Mouse (Mus musculus): ENCODE measurements at regions not wholly inside any gene's neighbourhood (a gene's known extent, or its start where the extent isn't known, plus 50 kb on each side); places are given as distances from the start of the nearest gene placed in this dataset.

DNA sequence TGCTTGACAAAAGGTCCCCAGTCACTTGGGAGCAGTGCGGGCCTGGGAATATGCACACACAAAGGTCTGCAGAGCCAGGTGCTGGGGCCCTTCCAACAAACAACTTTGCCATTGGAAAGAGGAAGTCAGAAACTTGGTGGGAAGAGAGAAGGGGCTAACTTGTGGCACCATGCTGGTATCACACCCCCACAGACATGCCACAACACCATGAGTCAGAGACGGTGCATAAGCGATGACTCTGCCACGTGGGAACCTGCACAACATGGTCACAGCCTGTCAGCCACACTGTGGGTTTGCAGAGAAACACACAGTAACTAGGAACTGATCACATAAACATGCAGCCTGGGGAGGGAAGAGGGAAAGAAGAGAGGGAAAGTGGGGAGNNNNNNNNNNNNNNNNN, 201.1 kb upstream of the Mvb12b start:
- DNase-seq (ENCODE audit: low spot score) (no peak), ATAC-seq (replicated peaks; ENCODE audit: low FRiP score, low TSS enrichment, low read depth) (no peak)
- Histone ChIP-seq H3K9ac (ENCODE audit: low read length) (no peak overlapping the region), H3K4me3 (ENCODE audit: low read depth, low read length) (no peak overlapping the region), H3K4me2 (ENCODE audit: low read length) (no peak overlapping the region), H3K27me3 (replicated peaks; ENCODE audit: control insufficient read depth, insufficient read depth, low read length) (0 out of 2 replicates have a peak, but pooled peaks cover 2% of the 10 kb centered on the region), H3K4me1 (replicated peaks; ENCODE audit: control insufficient read depth, insufficient read depth, low read length) (no peaks in the 10 kb centered on the region), H3K9me3 (ENCODE audit: control insufficient read depth, low read length) (no peaks in the 10 kb centered on the region), H3K36me3 (ENCODE audit: control insufficient read depth, insufficient read depth, low read length) (no peaks in the 10 kb centered on the region), H3K27ac (ENCODE audit: low read depth) (no peak overlapping the region)
- WGBS = 68% methylated on average over 4 of the region's 4 CpGs

DNA sequence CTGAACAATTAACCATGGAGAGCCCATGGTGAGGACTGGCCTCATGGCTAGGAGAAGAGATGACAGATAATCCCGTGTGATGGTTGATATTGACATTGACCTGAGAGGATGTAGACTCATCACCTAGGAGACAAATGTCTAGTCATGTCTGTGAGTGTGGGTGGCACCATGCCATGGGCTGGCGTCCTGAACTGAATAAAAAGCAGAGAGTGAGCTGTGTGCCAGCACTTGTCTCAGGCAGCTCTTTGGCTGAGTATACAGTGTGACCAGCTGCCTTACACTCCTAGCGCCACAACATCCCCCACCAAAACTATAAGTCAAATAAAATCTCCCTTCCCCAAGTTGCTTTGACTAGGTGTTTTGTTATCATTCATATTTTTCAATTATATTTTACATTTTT, 198.4 kb upstream of the Mvb12b start:
- ATAC-seq (replicated peaks; ENCODE audit: low FRiP score, low TSS enrichment, low read depth) (no peak), DNase-seq (ENCODE audit: low spot score) (no peak)
- Histone ChIP-seq H3K4me3 (ENCODE audit: low read depth, low read length) (no peak overlapping the region), H3K4me1 (replicated peaks; ENCODE audit: control insufficient read depth, insufficient read depth, low read length) (no peaks in the 10 kb centered on the region), H3K9me3 (ENCODE audit: control insufficient read depth, low read length) (no peaks in the 10 kb centered on the region), H3K4me2 (ENCODE audit: low read length) (no peak overlapping the region), H3K27ac (ENCODE audit: low read depth) (no peak overlapping the region), H3K36me3 (ENCODE audit: control insufficient read depth, insufficient read depth, low read length) (no peaks in the 10 kb centered on the region), H3K27me3 (replicated peaks; ENCODE audit: control insufficient read depth, insufficient read depth, low read length) (no peaks in the 10 kb centered on the region), H3K9ac (ENCODE audit: low read length) (no peak overlapping the region)
- WGBS = 91% methylated on average over 3 of the region's 3 CpGs

DNA sequence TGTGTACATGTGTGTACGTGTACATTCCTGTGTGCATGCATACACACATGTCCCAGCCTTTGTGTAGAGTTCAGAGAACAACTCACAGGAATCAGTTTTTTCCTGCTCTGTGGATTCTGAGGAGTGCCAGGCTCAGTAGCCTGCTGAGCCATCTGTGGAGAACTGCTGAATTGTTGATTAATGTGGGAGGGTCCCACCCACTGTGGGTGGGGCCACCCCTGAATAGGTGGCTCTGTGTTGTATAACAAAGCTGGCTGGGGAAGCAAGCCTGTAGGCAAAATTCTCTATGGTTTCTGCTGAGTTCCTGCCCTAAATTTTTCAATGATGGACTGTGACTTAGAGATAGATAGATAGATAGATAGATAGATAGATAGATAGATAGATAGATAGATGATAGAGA, 196.8 kb upstream of the Mvb12b start:
- H3K4me3 ChIP-seq (ENCODE audit: low read depth, low read length) = no peak overlapping the region
- DNase-seq (ENCODE audit: low spot score) (no peak), ATAC-seq (replicated peaks; ENCODE audit: low FRiP score, low TSS enrichment, low read depth) (no peak)
- H3K4me2 ChIP-seq (ENCODE audit: low read length) = no peak overlapping the region
- no peaks in the 10 kb centered on the region for H3K27me3 ChIP-seq (replicated peaks; ENCODE audit: control insufficient read depth, insufficient read depth, low read length)
- H3K9me3 ChIP-seq (ENCODE audit: control insufficient read depth, low read length) = no peaks in the 10 kb centered on the region
- 67% methylated on average over 1 of the region's 1 CpGs for WGBS
- H3K36me3 ChIP-seq (ENCODE audit: control insufficient read depth, insufficient read depth, low read length) = no peaks in the 10 kb centered on the region
- no peaks in the 10 kb centered on the region for H3K4me1 ChIP-seq (replicated peaks; ENCODE audit: control insufficient read depth, insufficient read depth, low read length)
- no peak overlapping the region for H3K9ac ChIP-seq (ENCODE audit: low read length)
- no peak overlapping the region for H3K27ac ChIP-seq (ENCODE audit: low read depth)

DNA sequence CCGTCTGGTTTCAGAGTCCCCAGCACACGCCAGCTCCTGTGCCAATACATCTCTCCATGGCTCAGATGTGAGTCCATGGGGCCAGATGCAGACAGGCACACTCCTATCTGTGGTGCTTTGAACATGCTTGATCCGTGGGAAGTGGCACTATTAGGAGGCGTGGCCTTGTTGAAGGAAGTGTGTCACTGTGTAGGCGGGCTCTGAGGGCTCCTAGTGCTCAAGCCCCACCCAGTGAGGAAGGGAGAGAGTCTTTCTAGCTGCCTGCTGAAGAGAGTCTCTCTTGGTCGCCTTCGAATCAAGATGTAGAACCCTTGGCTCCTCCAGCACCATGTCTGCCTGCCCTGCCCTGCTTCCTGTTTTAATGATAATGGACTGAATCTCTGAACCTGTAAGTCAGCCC, 194.7 kb upstream of the Mvb12b start:
- WGBS = 76% methylated on average over 7 of the region's 7 CpGs
- ATAC-seq (replicated peaks; ENCODE audit: low FRiP score, low TSS enrichment, low read depth) (no peak), DNase-seq (ENCODE audit: low spot score) (no peak)
- Histone ChIP-seq H3K36me3 (ENCODE audit: control insufficient read depth, insufficient read depth, low read length) (no peaks in the 10 kb centered on the region), H3K9me3 (ENCODE audit: control insufficient read depth, low read length) (no peaks in the 10 kb centered on the region), H3K4me3 (ENCODE audit: low read depth, low read length) (no peak overlapping the region), H3K4me1 (replicated peaks; ENCODE audit: control insufficient read depth, insufficient read depth, low read length) (no peaks in the 10 kb centered on the region), H3K27me3 (replicated peaks; ENCODE audit: control insufficient read depth, insufficient read depth, low read length) (no peaks in the 10 kb centered on the region), H3K27ac (ENCODE audit: low read depth) (no peak overlapping the region), H3K4me2 (ENCODE audit: low read length) (no peak overlapping the region), H3K9ac (ENCODE audit: low read length) (no peak overlapping the region)

DNA sequence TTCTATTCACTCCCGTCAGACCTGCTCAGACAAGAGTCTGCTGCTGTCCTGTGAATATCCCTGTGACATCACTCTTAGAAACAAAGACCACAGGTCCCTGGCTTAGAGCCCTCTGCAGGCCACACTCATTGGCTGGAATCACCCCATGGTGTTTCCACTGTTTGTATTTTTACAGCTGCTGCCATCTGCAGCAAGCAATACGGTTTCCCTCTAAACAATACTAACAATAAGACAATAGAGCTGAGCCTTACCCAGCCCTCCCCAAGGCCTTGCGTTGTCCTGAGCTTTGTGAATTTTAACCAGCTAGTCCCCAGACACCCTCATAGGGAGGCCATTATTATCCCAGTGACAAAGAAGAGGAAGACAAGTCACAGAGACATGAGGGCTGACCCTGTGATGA, 192.4 kb upstream of the Mvb12b start:
- no peaks in the 10 kb centered on the region for H3K4me1 ChIP-seq (replicated peaks; ENCODE audit: control insufficient read depth, insufficient read depth, low read length)
- 45% methylated on average over 3 of the region's 3 CpGs for WGBS
- H3K9ac ChIP-seq (ENCODE audit: low read length) = no peak overlapping the region
- H3K27me3 ChIP-seq (replicated peaks; ENCODE audit: control insufficient read depth, insufficient read depth, low read length) = no peaks in the 10 kb centered on the region
- no peak for DNase-seq (ENCODE audit: low spot score)
- ATAC-seq (replicated peaks; ENCODE audit: low FRiP score, low TSS enrichment, low read depth) = no peak
- no peaks in the 10 kb centered on the region for H3K9me3 ChIP-seq (ENCODE audit: control insufficient read depth, low read length)
- H3K27ac ChIP-seq (ENCODE audit: low read depth) = no peak overlapping the region
- no peak overlapping the region for H3K4me2 ChIP-seq (ENCODE audit: low read length)
- no peaks in the 10 kb centered on the region for H3K36me3 ChIP-seq (ENCODE audit: control insufficient read depth, insufficient read depth, low read length)
- no peak overlapping the region for H3K4me3 ChIP-seq (ENCODE audit: low read depth, low read length)

DNA sequence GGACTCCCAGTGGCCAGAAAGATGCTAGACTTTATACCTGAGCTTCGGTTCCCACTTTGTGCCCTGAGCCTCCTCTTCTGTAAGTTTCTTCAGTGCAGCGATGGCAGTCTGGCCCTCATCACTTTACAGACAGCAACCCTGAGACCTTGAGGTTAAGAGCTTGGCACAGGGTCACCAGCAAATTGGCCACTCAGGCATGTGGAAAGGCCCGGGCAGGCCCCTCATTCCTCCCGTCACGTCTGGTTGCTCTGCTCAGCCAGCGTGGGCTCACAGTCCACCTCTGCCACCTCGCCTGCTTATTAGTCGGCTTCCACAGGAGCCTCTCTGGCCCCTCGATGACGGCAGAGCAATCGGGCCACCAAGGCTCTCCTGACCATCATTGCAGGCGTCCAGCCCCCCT, 191.5 kb upstream of the Mvb12b start:
- H3K4me2 ChIP-seq (ENCODE audit: low read length) = no peak overlapping the region
- no peak for DNase-seq (ENCODE audit: low spot score)
- H3K27me3 ChIP-seq (replicated peaks; ENCODE audit: control insufficient read depth, insufficient read depth, low read length) = no peaks in the 10 kb centered on the region
- H3K36me3 ChIP-seq (ENCODE audit: control insufficient read depth, insufficient read depth, low read length) = no peaks in the 10 kb centered on the region
- no peak overlapping the region for H3K27ac ChIP-seq (ENCODE audit: low read depth)
- H3K4me3 ChIP-seq (ENCODE audit: low read depth, low read length) = no peak overlapping the region
- no peak overlapping the region for H3K9ac ChIP-seq (ENCODE audit: low read length)
- H3K4me1 ChIP-seq (replicated peaks; ENCODE audit: control insufficient read depth, insufficient read depth, low read length) = no peaks in the 10 kb centered on the region
- H3K9me3 ChIP-seq (ENCODE audit: control insufficient read depth, low read length) = no peaks in the 10 kb centered on the region
- no peak for ATAC-seq (replicated peaks; ENCODE audit: low FRiP score, low TSS enrichment, low read depth)
- WGBS = 69% methylated on average over 12 of the region's 12 CpGs

DNA sequence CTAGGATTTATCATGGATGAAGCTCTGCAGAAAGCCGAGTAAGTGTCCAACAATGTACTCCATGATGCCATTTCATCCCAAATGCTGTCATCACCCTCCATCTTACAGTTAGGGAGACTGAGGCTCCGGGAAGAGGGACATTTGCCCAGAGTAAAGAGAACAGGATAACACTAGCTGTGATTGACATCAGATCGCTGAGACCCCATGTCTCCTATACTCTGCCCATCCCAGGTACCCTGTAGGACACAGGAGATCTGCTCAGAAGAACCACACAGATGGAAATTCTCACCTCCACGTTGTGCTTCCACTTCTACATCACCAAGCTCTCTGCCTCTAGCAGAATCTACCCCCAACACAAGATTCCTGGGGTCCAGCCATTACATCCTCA, 191.1 kb upstream of the Mvb12b start:
- H3K4me1 ChIP-seq (replicated peaks; ENCODE audit: control insufficient read depth, insufficient read depth, low read length) = no peaks in the 10 kb centered on the region

DNA sequence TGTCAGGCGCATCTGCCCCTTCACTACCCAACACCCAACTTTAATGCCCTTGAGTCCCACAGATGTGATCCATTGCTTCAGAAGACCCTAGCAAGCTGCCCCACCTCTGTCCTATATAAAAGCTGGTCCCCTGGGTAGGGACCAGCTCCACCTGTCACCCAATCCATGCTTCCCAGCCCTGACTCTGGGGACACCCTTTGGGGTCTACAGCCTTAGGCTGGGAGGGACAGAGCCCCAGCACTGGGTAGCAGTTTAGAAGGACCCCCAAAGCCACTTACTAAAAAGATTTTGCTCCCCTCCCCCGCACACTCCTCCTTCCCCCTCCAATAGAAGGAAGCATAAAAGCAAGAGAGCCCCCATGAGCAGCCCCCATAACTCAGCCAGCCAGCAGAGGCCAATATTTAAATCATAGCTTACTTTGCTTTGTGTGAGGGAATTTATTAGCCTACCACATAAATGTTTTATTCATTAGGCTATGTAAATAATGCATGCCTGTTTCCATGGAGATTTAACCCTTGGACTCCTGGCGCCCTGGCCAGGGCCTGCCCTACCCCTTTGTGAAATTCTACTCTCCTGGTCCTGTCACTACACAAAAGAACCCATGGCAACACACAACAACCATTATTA, 190.6 kb upstream of the Mvb12b start:
- Histone ChIP-seq H3K4me3 (ENCODE audit: low read depth, low read length) (no peak overlapping the region), H3K4me1 (replicated peaks; ENCODE audit: control insufficient read depth, insufficient read depth, low read length) (no peaks in the 10 kb centered on the region), H3K4me2 (ENCODE audit: low read length) (no peak overlapping the region), H3K27ac (ENCODE audit: low read depth) (no peak overlapping the region), H3K9me3 (ENCODE audit: control insufficient read depth, low read length) (no peaks in the 10 kb centered on the region), H3K9ac (ENCODE audit: low read length) (no peak overlapping the region), H3K36me3 (ENCODE audit: control insufficient read depth, insufficient read depth, low read length) (no peaks in the 10 kb centered on the region), H3K27me3 (replicated peaks; ENCODE audit: control insufficient read depth, insufficient read depth, low read length) (no peaks in the 10 kb centered on the region)
- DNase-seq (ENCODE audit: low spot score) (no peak), ATAC-seq (replicated peaks; ENCODE audit: low FRiP score, low TSS enrichment, low read depth) (no peak)
- 78% methylated on average over 3 of the region's 3 CpGs for WGBS

More for the DNA sequence above, 191.1 kb upstream of the Mvb12b start:
- Histone ChIP-seq H3K9me3 (ENCODE audit: control insufficient read depth, low read length) (no peaks in the 10 kb centered on the region), H3K4me2 (ENCODE audit: low read length) (no peak overlapping the region), H3K9ac (ENCODE audit: low read length) (no peak overlapping the region), H3K27me3 (replicated peaks; ENCODE audit: control insufficient read depth, insufficient read depth, low read length) (no peaks in the 10 kb centered on the region), H3K27ac (ENCODE audit: low read depth) (no peak overlapping the region), H3K4me3 (ENCODE audit: low read depth, low read length) (no peak overlapping the region), H3K36me3 (ENCODE audit: control insufficient read depth, insufficient read depth, low read length) (no peaks in the 10 kb centered on the region)
- 81% methylated on average over 4 of the region's 4 CpGs for whole genome bisulfite sequencing
- no peak for ATAC-seq (replicated peaks; ENCODE audit: low FRiP score, low TSS enrichment, low read depth)
- DNase-seq (ENCODE audit: low spot score) = no peak

DNA sequence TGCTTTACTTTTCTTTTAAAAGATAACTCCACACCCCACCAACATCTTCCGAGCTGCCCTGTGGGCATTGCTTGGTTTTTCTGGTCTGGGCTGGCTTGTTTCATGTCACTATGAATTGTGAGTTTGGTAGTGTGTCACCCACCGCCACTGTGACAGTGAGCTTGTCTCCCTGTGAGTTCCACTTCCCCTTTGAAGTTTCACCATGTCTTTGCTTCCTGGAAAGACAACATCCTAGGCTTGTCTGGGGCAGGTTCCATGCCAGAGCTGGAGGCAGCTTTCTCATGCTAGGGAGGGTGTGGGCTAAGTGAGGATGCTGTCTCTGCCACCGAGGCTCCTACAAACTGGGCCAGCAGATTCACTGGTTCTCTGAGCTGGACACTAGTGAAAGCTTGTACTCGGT, 188.6 kb upstream of the Mvb12b start:
- Histone ChIP-seq H3K4me2 (ENCODE audit: low read length) (no peak overlapping the region), H3K4me3 (ENCODE audit: low read depth, low read length) (no peak overlapping the region), H3K9me3 (ENCODE audit: control insufficient read depth, low read length) (no peaks in the 10 kb centered on the region), H3K9ac (ENCODE audit: low read length) (no peak overlapping the region), H3K27me3 (replicated peaks; ENCODE audit: control insufficient read depth, insufficient read depth, low read length) (no peaks in the 10 kb centered on the region), H3K36me3 (ENCODE audit: control insufficient read depth, insufficient read depth, low read length) (no peaks in the 10 kb centered on the region), H3K27ac (ENCODE audit: low read depth) (no peak overlapping the region), H3K4me1 (replicated peaks; ENCODE audit: control insufficient read depth, insufficient read depth, low read length) (no peaks in the 10 kb centered on the region)
- 67% methylated on average over 4 of the region's 4 CpGs for WGBS
- DNase-seq (ENCODE audit: low spot score) = no peak
- no peak for ATAC-seq (replicated peaks; ENCODE audit: low FRiP score, low TSS enrichment, low read depth)
